Mouse (Mus musculus) thymus, adult 2 months (tissue): ENCODE results near the gene Mmp28. TPM values are rescaled to one million over a fixed set of nuclear protein-coding genes. Genes with fewer than 3 reads are reported as not detected.

ENCODE experiments used
- DNase-seq: peaks from one replicate; pipeline ENCODE4 v3.0.0; 2021
- H3K27ac ChIP-seq: fragments of 200-500 bp; 2 replicates; pipeline ENCODE4 v1.5.1; 2012; ENCODE audit warnings: low read length, control low read depth; ENCODE audit not compliant: control insufficient read depth, insufficient read depth
- H3K27me3 ChIP-seq: fragments of 200-500 bp; 2 replicates; pipeline ENCODE4 v1.6.1; 2012; ENCODE audit warnings: mild to moderate bottlenecking, low read length, moderate library complexity, mixed read lengths; ENCODE audit not compliant: control insufficient read depth, insufficient read depth
- H3K36me3 ChIP-seq: fragments of 200-500 bp; 2 replicates; pipeline ENCODE4 v1.6.1; 2012; ENCODE audit warnings: mild to moderate bottlenecking, low read length, moderate library complexity; ENCODE audit not compliant: control insufficient read depth, insufficient read depth
- H3K4me1 ChIP-seq: fragments of 200-500 bp; replicated peaks from 2 replicates; pipeline ENCODE4 v1.6.1; 2012; ENCODE audit warnings: low read length; ENCODE audit not compliant: control insufficient read depth, insufficient read depth
- H3K4me3 ChIP-seq: fragments of 200-500 bp; 2 replicates; pipeline ENCODE4 v1.5.1; 2012; ENCODE audit warnings: mild to moderate bottlenecking, low read length, control low read depth, moderate library complexity; ENCODE audit not compliant: control insufficient read depth, insufficient read depth
- CTCF ChIP-seq: fragments of 200-500 bp; IDR thresholded peaks from 2 replicates; pipeline ENCODE4 v1.5.1; 2012; ENCODE audit warnings: mild to moderate bottlenecking, control low read depth, low read length, moderate library complexity, borderline replicate concordance; ENCODE audit not compliant: control insufficient read depth, poor library complexity, insufficient read depth; ENCODE audit errors: extremely low read depth
- POLR2A ChIP-seq: fragments of 200-500 bp; IDR thresholded peaks from 2 replicates; pipeline ENCODE4 v1.6.1; 2012; ENCODE audit warnings: mild to moderate bottlenecking, low read length, control low read depth, moderate library complexity; ENCODE audit not compliant: control insufficient read depth, poor library complexity, insufficient read depth; ENCODE audit errors: extremely low read depth
- WGBS: fragments of 180-500 bp; shearing (Covaris S2); methylation state at CpG from one replicate; pipeline ENCODE4 v1.1.7; 2018; 5-methylcytosine and 5-hydroxymethylcytosine counted together
- polyA plus RNA-seq: library from polyadenylated mRNA; depleted of rRNA; stranded (reverse); fragments of >200 nt; gene quantifications from 2 replicates; pipeline ENCODE4 v1.2.3, GENCODE M21; 2012

Gene Mmp28
- polyA plus RNA-seq, 1 experiment: 8.2 TPM

- 2% methylated on average over 66 of the region's 66 CpGs for WGBS
These were observed 9.7 kb upstream of the Mmp28 start, which contains the start of gene Taf15 for GRCm38 (mm10) chr11:83472324-83473234. TSS of gene Taf15 (plus strand) at chr11:83473086.

GRCm38 (mm10) chr11:83471766-83472165, 8.9 kb upstream of the Mmp28 start:
- Histone ChIP-seq H3K27me3 (no peaks in the 10 kb centered on the region), H3K4me1 (peaks cover 7% of the 10 kb centered on the region), H3K27ac (no peak overlapping the region), H3K36me3 (no peaks in the 10 kb centered on the region), H3K4me3 (no peak overlapping the region)
- TF ChIP-seq CTCF: no peak
- no peak for TF ChIP-seq POLR2A
- no peak for DNase-seq
- 92% methylated on average over 2 of the region's 2 CpGs for WGBS

More at GRCm38 (mm10) chr11:83472324-83473234, 9.7 kb upstream of the Mmp28 start, which contains the start of gene Taf15:
- Histone ChIP-seq H3K36me3 (no peaks in the 10 kb centered on the region), H3K27me3 (no peaks in the 10 kb centered on the region), H3K4me3 (peak within 1 kb of the TSS; percentile 93), H3K4me1 (peaks cover 7% of the 10 kb centered on the region), H3K27ac (peak within 1 kb of the TSS; percentile 58; the same call in 1 of the 2 replicates)
- peak; percentile 19; the same call in 1 of the 2 replicates for TF ChIP-seq CTCF
- TF ChIP-seq POLR2A: peak; percentile 92
- DNase-seq: peak; percentile 99

- WGBS: 98% methylated on average over 3 of the region's 3 CpGs
- Histone ChIP-seq H3K4me1 (peaks cover 3% of the 10 kb centered on the region), H3K4me3 (no peak overlapping the region), H3K36me3 (no peaks in the 10 kb centered on the region), H3K27ac (no peak overlapping the region), H3K27me3 (no peaks in the 10 kb centered on the region)
- TF ChIP-seq CTCF (no peak), POLR2A (no peak)
- no peak for DNase-seq
These were observed 5.9 kb upstream of the Mmp28 start for GRCm38 (mm10) chr11:83468765-83469164.

- Histone ChIP-seq H3K4me3 (no peak overlapping the region), H3K27me3 (peaks cover 10% of the 10 kb centered on the region; the same call in 1 of the 2 replicates), H3K27ac (no peak overlapping the region), H3K4me1 (peaks cover 7% of the 10 kb centered on the region), H3K36me3 (no peaks in the 10 kb centered on the region)
- TF ChIP-seq POLR2A: no peak
- TF ChIP-seq CTCF: no peak
- no peak for DNase-seq
- 41% methylated on average over 11 of the region's 11 CpGs for WGBS
These were observed 4.3 kb upstream of the Mmp28 start for GRCm38 (mm10) chr11:83467120-83467652.

- H3K36me3 ChIP-seq: no peaks in the 10 kb centered on the region
- H3K4me1 ChIP-seq: peaks cover 5% of the 10 kb centered on the region
- H3K27ac ChIP-seq: no peak overlapping the region
- peaks cover 13% of the 10 kb centered on the region; the same call in 1 of the 2 replicates for H3K27me3 ChIP-seq
- H3K4me3 ChIP-seq: no peak overlapping the region
- TF ChIP-seq POLR2A (no peak), CTCF (no peak)
- DNase-seq: no peak
- 60% methylated on average over 2 of the region's 2 CpGs for WGBS
These were observed 3.1 kb upstream of the Mmp28 start for GRCm38 (mm10) chr11:83465976-83466375.

GRCm38 (mm10) chr11:83461462-83462027, 1.3 kb downstream of the Mmp28 start:
- TF ChIP-seq CTCF: no peak
- no peak for TF ChIP-seq POLR2A
- 84% methylated on average over 10 of the region's 10 CpGs for WGBS
- no peak overlapping the region for H3K4me3 ChIP-seq
- peaks cover 13% of the 10 kb centered on the region; the same call in 1 of the 2 replicates for H3K27me3 ChIP-seq
- H3K27ac ChIP-seq: no peak overlapping the region
- no peak for DNase-seq
- H3K4me1 ChIP-seq: peaks cover 5% of the 10 kb centered on the region
- H3K36me3 ChIP-seq: no peaks in the 10 kb centered on the region
